Mouse (Mus musculus): ENCODE measurements around the gene B4galnt3.

DNA sequence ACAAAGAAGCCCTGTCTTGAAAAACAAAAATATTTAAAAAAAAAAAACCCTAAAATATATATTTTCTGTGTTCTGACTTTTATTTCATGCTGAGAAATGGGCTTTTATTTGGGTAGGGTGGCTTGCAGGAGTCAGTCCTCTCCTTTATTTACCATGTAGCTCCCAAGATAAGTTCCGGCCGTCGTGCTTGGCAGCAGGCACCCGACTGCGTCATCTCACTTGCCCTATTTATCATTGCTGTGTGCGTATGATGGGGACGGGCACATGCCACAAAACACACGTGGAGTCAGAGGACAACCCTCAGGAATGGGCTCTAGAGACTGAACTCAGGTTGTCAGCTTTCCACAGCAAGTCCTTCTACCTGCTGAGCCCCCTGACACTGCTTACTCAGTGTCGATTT lies 24.8 kb upstream of the B4galnt3 start:
- no peak for TF ChIP-seq CTCF (IDR thresholded peaks at IDR 0.05; ENCODE audit: low read depth)
- TF ChIP-seq EP300 (IDR thresholded peaks at IDR 0.05; ENCODE audit: low read depth), result no peak

Measured in liver, postnatal 0 days (tissue).